Mouse (Mus musculus): ENCODE data around the gene Gm8994. TPM values are rescaled to one million over a fixed set of nuclear protein-coding genes. Genes with fewer than 3 reads are reported as not detected.

The Gm8994 gene
- polyA plus RNA-seq, 1 experiment from 2014 or later, result not detected

Other genes starting within 250 kb of the Gm8994 start
- 74.8 and 75.6 TPM in 2 replicates for gene Grin2b, start 154.0 kb upstream of the Gm8994 start, polyA plus RNA-seq (2015; fragmentation: Nextera tagmentation; extraction: Ambion mirVana)
- gene E330021D16Rik, start 88.0 kb downstream of the Gm8994 start, polyA plus RNA-seq (2015; fragmentation: Nextera tagmentation; extraction: Ambion mirVana), result not detected in 2 replicates
- 38.2 and 40.6 TPM in 2 replicates for gene Atf7ip, start 178.6 kb downstream of the Gm8994 start, polyA plus RNA-seq (2015; fragmentation: Nextera tagmentation; extraction: Ambion mirVana)

Data from midbrain, embryonic 16.5 days (tissue).